Mouse (Mus musculus) ES-E14 (cell line): ENCODE data around the gene Myl9.

Experiments used
- CHD2 ChIP-seq: IDR thresholded peaks from 2 replicates; pipeline ENCODE4 v1.6.1; 2014; ENCODE audit warnings: mild to moderate bottlenecking, low read depth, low read length, inconsistent platforms
- HCFC1 ChIP-seq: IDR thresholded peaks from 2 replicates; pipeline ENCODE4 v1.6.1; 2012; ENCODE audit warnings: low read length, inconsistent platforms, borderline replicate concordance; ENCODE audit not compliant: insufficient read depth
- MAFK ChIP-seq: IDR thresholded peaks from 2 replicates; pipeline ENCODE4 v1.6.1; 2014; ENCODE audit warnings: mild to moderate bottlenecking, low read depth, low read length, inconsistent platforms; ENCODE audit not compliant: insufficient read depth
- ZC3H11A ChIP-seq: IDR thresholded peaks from 2 replicates; pipeline ENCODE4 v1.6.1; 2012; ENCODE audit warnings: low read depth, mild to moderate bottlenecking, inconsistent platforms, low read length, borderline replicate concordance

- TF ChIP-seq CHD2 (no peak), HCFC1 (no peak), ZC3H11A (no peak), MAFK (no peak)
These were observed 3.4 kb downstream of the Myl9 start for GRCm38 (mm10) chr2:156778571-156778970.
